Mouse (Mus musculus): ENCODE data around the gene Mmrn1. TPM values are rescaled to one million over a fixed set of nuclear protein-coding genes. Genes with fewer than 3 reads are reported as not detected.
"Not testable (repeated sequence)": the region's sequence is repeated elsewhere in the genome, so short reads cannot be mapped to it uniquely, and the experiment has no call there.

The Mmrn1 gene
- polyA plus RNA-seq (2016; fragmentation: Nextera tagmentation; extraction: Ambion mirVana), result 5.3 and 6.3 TPM in 2 replicates

DNA sequence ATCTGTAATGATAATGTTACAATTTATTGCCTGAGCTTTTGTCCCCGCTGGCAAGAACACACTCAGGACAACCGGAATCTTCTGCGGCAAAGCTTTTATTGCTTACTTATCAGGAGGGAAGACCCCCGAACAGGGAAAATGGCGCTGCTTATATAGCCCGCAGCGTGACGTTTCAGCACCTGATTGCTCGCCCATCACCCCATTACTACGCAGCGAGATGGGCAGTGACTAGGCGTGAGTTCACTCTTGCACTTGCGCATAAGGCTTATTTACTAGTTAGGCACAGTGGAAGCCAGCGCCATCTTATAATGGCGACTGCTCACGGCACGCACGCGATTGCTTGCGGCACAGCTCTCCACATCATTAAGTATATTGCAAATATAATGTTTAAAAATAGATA, at the start of gene Mmrn1:
TSS of gene Mmrn1 (plus strand) at position 301 of the 400 bp plus-strand sequence.
- H3K27ac ChIP-seq; H3K9me3 ChIP-seq (replicated peaks); DNase-seq (ENCODE audit: low spot score); H3K4me3 ChIP-seq; H3K27me3 ChIP-seq (ENCODE audit: low read depth, poor library complexity, severe bottlenecking); H3K36me3 ChIP-seq; H3K4me1 ChIP-seq: not testable (repeated sequence)
- 97% methylated on average over 20 of the region's 20 CpGs for WGBS

DNA sequence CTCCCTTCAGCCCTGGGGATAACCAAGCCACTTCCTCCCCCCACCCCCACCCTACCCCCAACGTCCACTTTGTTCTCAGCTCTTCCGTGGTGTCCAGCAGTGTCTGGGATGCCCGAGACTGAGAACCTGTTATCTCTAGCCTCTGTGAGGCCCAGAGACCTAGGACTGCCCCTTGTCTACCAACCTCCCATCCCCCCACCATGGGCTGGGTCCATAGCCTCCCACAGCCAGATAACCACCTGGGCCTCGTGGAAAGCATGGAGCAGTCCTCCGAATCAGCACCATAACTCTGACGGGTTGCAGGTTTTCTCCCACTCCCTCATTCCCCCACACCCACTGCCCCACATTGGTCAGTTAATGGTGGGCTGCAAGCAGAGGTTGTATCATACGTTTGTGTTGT, 44.4 kb upstream of the Mmrn1 start:
- no peak for DNase-seq (ENCODE audit: low spot score)
- Histone ChIP-seq H3K4me3 (no peak overlapping the region), H3K27ac (no peak overlapping the region), H3K4me1 (no peaks in the 10 kb centered on the region), H3K27me3 (ENCODE audit: low read depth, poor library complexity, severe bottlenecking) (no peaks in the 10 kb centered on the region), H3K9me3 (replicated peaks) (no peaks in the 10 kb centered on the region), H3K36me3 (no peaks in the 10 kb centered on the region)
- 88% methylated on average over 7 of the region's 7 CpGs for WGBS

DNA sequence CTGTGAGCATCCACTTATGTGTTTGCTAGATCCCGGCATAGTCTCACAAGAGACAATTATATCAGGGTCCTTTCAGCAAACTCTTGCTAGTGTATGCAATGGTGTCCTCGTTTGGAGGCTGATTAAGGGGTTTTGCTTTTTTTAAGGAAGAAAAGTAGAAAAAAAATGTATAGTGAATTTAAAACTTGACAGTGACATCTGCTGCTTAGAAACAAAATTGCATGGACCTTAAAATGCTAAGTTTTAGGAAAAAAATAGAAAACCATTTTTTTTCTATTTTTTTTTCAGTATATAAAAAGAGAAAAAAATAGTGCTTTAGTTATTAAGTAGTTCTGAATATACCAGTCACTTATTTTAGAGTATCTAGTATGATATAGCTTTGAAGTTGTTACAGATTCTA, 43.2 kb upstream of the Mmrn1 start:
- no peaks in the 10 kb centered on the region for H3K36me3 ChIP-seq
- H3K4me1 ChIP-seq, result no peaks in the 10 kb centered on the region
- no peaks in the 10 kb centered on the region for H3K9me3 ChIP-seq (replicated peaks)
- no peak overlapping the region for H3K27ac ChIP-seq
- no peak overlapping the region for H3K4me3 ChIP-seq
- no peaks in the 10 kb centered on the region for H3K27me3 ChIP-seq (ENCODE audit: low read depth, poor library complexity, severe bottlenecking)
- no peak for DNase-seq (ENCODE audit: low spot score)
- 81% methylated on average over 2 of the region's 2 CpGs for WGBS

DNA sequence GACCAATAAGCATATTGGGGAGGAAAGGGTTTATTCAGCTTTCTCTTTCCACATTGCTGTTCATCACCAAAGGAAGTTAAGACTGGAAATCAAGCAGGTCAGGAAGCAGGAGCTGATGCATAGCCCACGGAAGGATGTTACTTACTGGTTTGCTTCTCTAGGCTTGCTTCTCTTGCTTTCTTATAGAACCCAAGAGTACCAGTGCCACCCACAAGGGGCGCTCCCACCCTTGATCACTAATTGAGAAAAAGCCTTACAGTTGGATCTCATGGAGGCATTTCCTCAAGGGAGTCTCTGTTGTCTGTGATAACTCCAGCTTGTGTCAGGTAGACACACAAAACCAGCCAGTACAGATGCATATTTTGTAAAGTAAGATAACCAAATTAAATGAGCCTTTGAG, 17.5 kb upstream of the Mmrn1 start:
- 88% methylated on average over 2 of the region's 2 CpGs for WGBS
- Histone ChIP-seq H3K9me3 (replicated peaks) (no peaks in the 10 kb centered on the region), H3K4me3 (no peak overlapping the region), H3K4me1 (no peaks in the 10 kb centered on the region), H3K27me3 (ENCODE audit: low read depth, poor library complexity, severe bottlenecking) (no peaks in the 10 kb centered on the region), H3K27ac (no peak overlapping the region), H3K36me3 (no peaks in the 10 kb centered on the region)
- no peak for DNase-seq (ENCODE audit: low spot score)

DNA sequence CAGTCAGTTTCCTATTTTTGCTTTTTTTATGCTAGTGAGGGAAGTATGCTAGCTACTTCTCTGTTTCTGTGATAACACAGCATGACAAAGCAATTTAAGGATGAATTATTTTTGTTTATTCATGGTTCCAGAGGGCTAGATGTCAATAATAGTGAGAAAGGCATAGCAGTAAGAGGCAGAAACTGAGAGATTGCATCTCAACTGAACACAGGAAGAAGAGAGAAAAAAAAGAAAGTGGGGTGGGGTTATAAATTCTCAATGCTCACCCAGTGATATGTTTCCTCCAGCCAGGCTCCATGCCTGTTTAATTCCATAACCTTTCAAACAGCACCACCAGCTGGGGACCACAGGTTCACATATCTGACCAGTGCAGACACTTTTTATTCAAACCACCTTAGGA, 6.6 kb downstream of the Mmrn1 start:
- DNase-seq (ENCODE audit: low spot score), result no peak
- no peaks in the 10 kb centered on the region for H3K36me3 ChIP-seq

DNA sequence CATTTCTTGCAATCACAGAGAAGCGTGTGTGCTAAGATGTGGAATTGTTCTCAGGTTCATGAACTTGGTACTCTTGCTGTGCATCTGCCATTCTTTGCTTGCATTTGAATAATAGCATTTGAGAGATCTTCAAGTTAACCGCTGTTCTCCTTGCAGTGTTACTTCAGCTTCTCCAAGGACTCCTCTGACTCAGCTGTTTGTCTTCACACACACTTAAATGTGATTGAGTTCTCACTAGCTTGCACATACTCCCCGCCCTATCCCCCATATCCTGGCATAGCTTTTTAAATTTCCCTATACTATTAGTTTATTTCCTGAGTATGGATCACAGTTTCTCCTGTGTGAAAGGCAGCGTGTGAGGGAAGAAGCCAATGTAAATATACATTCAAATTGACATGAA, 10.1 kb downstream of the Mmrn1 start:
- H3K27ac ChIP-seq, result no peak overlapping the region

More for the DNA sequence above, 6.6 kb downstream of the Mmrn1 start:
- Histone ChIP-seq H3K9me3 (replicated peaks) (no peaks in the 10 kb centered on the region), H3K27ac (no peak overlapping the region), H3K4me3 (no peak overlapping the region), H3K4me1 (no peaks in the 10 kb centered on the region), H3K27me3 (ENCODE audit: low read depth, poor library complexity, severe bottlenecking) (no peaks in the 10 kb centered on the region)

DNA sequence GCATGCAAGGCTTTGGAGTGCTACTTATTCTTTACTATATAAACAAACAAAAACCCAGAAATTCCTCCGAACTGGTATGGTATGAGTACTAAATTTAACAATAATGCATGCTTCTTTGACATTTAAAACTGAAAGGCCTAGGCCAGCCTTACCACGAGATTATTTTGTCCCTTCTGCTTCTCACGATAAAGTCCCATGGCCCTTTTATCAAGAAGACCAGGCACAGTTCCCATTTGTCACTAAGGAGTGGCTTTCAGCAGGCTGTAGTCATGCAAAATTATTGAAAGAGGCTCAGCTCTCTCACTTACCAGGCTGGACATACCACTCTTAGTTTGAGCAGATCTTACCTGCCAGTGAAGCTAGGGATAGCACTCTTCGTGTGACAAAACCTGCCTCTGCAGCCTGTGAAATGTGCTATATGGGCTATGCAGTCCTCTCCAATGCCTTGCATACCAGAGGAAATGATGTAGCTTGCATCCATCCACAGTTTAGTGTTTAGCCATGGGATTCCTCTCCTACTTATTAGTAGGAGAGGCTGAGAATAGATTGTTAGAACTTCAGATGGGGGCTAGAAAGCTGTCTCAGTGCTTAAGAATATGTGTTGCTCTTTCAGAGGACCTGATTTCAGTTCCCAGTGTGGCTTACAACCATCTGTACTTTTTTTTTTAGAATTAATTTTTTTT, 10.8 kb downstream of the Mmrn1 start:
- H3K36me3 ChIP-seq, result no peaks in the 10 kb centered on the region
- H3K4me3 ChIP-seq, result no peak overlapping the region
- H3K9me3 ChIP-seq (replicated peaks), result no peaks in the 10 kb centered on the region
- H3K27me3 ChIP-seq (ENCODE audit: low read depth, poor library complexity, severe bottlenecking), result no peaks in the 10 kb centered on the region
- 80% methylated on average over 4 of the region's 4 CpGs for WGBS
- no peaks in the 10 kb centered on the region for H3K4me1 ChIP-seq
- no peak overlapping the region for H3K27ac ChIP-seq
- DNase-seq (ENCODE audit: low spot score), result no peak

More for the DNA sequence above, 10.1 kb downstream of the Mmrn1 start:
- WGBS, result 82% methylated on average over 4 of the region's 4 CpGs
- Histone ChIP-seq H3K27me3 (ENCODE audit: low read depth, poor library complexity, severe bottlenecking) (no peaks in the 10 kb centered on the region), H3K36me3 (no peaks in the 10 kb centered on the region), H3K4me1 (no peaks in the 10 kb centered on the region), H3K4me3 (no peak overlapping the region), H3K9me3 (replicated peaks) (no peaks in the 10 kb centered on the region)
- DNase-seq (ENCODE audit: low spot score), result no peak

DNA sequence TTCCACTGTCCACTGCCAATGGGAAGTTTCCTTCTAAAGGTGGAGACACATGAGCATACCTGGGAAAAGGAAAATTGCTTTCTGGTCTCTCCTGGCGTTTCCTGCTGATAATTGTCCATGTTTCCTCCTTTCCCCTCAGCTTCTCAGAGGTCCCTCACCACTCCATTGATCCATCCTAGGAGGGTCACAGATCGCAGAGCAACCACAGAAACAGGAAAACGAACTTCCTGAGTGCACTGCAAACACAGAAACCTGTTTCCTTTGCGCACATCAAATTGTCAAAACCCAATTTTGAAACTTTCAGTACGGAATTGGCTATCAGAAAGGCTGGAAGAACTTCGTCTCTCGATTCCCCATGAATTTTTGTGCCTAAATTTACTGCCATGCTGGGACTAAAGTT, 19.4 kb downstream of the Mmrn1 start:
- WGBS, result 89% methylated on average over 7 of the region's 7 CpGs

DNA sequence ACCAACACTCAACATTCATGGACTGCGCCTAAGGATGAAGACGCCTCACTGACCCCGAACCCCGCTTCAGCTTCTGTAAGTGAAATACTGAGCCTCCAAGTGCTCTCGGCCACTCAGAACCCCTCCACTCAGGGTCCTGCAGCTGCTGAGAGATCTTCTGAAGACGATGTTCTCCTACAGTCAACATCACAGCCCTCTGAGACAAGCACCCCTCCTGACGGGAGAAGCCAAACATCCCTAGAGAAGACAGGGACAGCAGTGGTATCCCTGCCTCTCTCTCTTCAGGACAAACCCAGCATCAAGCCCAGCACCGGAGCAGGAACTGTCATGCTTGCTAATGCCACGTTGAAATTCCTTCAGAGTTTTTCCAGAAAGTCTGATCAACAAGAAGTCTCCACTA, 19.8 kb downstream of the Mmrn1 start:
- H3K4me3 ChIP-seq, result no peak overlapping the region
- H3K36me3 ChIP-seq, result no peaks in the 10 kb centered on the region
- no peak for DNase-seq (ENCODE audit: low spot score)
- no peaks in the 10 kb centered on the region for H3K4me1 ChIP-seq
- WGBS, result 87% methylated on average over 9 of the region's 9 CpGs
- H3K9me3 ChIP-seq (replicated peaks), result no peaks in the 10 kb centered on the region
- H3K27ac ChIP-seq, result no peak overlapping the region
- H3K27me3 ChIP-seq (ENCODE audit: low read depth, poor library complexity, severe bottlenecking), result no peaks in the 10 kb centered on the region

More for the DNA sequence above, 19.4 kb downstream of the Mmrn1 start:
- no peak for DNase-seq (ENCODE audit: low spot score)
- Histone ChIP-seq H3K4me1 (no peaks in the 10 kb centered on the region), H3K9me3 (replicated peaks) (no peaks in the 10 kb centered on the region), H3K27me3 (ENCODE audit: low read depth, poor library complexity, severe bottlenecking) (no peaks in the 10 kb centered on the region), H3K27ac (no peak overlapping the region), H3K4me3 (no peak overlapping the region), H3K36me3 (no peaks in the 10 kb centered on the region)

DNA sequence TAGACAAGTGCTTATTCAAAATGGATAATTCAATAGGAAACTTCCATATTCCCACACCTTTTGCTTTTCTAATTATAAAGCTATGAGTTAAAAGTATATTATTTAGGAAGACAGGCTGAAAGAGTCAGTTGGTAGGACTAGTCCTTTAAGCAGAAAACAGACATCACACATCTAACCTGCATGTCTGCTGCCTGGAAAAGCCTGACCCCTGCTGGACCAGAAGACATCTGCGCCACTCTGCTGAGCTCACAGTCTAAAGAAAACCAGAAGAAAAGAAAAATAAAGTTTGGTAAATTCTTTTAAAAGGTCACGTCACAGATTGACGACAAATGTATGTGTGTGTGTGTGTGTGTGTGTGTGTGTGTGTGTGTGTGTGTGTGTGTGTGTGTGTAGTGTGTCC, 25.6 kb downstream of the Mmrn1 start:
- Histone ChIP-seq H3K36me3 (no peaks in the 10 kb centered on the region), H3K4me1 (no peaks in the 10 kb centered on the region), H3K27me3 (ENCODE audit: low read depth, poor library complexity, severe bottlenecking) (no peaks in the 10 kb centered on the region), H3K4me3 (no peak overlapping the region), H3K9me3 (replicated peaks) (no peaks in the 10 kb centered on the region), H3K27ac (no peak overlapping the region)
- 66% methylated on average over 3 of the region's 3 CpGs for WGBS
- peak; percentile 37 for DNase-seq (ENCODE audit: low spot score)

DNA sequence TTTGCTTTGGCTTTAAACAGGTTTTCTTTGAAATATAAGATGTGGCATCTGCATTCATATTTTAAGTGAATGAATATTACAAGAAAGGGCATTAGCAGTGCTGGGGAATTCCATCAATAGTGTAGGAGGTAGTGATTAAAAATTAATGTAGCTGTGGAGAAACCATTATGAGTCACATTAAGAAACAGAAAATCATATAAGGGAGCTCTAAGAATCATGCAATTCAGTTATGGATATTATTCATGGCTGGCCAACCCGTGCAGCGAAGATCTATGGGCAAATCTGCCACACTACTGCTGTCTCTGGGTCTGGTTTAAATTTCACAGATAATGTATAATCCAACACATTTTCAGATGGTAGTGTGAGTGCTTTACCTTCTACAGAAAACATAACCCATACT, 36.5 kb downstream of the Mmrn1 start:
- no peaks in the 10 kb centered on the region for H3K4me1 ChIP-seq
- no peaks in the 10 kb centered on the region for H3K9me3 ChIP-seq (replicated peaks)
- H3K27me3 ChIP-seq (ENCODE audit: low read depth, poor library complexity, severe bottlenecking), result no peaks in the 10 kb centered on the region
- no peak overlapping the region for H3K27ac ChIP-seq
- WGBS, result 86% methylated on average over 2 of the region's 2 CpGs
- no peak overlapping the region for H3K4me3 ChIP-seq
- DNase-seq (ENCODE audit: low spot score), result no peak
- H3K36me3 ChIP-seq, result no peaks in the 10 kb centered on the region

DNA sequence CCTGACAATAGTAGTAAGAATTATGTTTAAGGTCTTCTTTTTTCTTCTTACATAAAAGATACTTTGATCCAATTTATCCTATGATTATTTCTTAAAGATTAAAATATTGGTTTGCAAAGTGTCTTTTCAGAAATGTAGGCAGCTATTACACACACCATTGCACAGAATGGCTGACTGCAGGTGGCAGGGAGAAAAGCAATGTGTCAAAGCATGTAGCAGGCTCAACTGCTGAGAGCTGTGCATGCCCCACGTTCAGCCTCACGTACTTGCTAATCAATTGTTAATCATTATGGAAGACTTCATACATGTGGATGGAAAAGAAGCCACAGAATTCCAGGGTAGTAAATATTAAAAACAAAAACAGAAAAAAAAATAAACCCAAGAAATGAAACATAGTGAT, 37.1 kb downstream of the Mmrn1 start:
- Histone ChIP-seq H3K36me3 (no peaks in the 10 kb centered on the region), H3K27me3 (ENCODE audit: low read depth, poor library complexity, severe bottlenecking) (no peaks in the 10 kb centered on the region), H3K27ac (no peak overlapping the region), H3K4me1 (no peaks in the 10 kb centered on the region), H3K9me3 (replicated peaks) (no peaks in the 10 kb centered on the region), H3K4me3 (no peak overlapping the region)
- 84% methylated on average over 2 of the region's 2 CpGs for WGBS
- no peak for DNase-seq (ENCODE audit: low spot score)

DNA sequence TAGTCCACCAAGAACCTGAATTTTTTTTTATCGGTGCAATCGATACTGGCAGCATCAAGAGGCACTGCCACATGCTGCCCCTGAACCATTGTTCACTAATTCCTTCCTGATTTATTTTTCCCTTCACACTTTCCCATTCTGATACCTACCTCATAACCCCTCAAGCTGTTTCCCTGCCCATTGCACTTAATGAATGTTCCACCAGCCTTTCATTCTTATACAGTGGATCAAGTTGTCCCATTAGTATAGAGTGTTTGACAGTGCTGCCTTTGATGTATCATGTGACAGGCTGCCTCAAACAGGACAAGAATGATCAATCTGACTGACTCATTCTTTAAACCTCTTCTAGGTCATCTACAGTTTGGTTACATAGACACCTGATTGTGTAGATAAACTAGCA, 37.9 kb downstream of the Mmrn1 start:
- Histone ChIP-seq H3K9me3 (replicated peaks) (no peaks in the 10 kb centered on the region), H3K27ac (no peak overlapping the region), H3K4me1 (no peaks in the 10 kb centered on the region), H3K27me3 (ENCODE audit: low read depth, poor library complexity, severe bottlenecking) (no peaks in the 10 kb centered on the region), H3K4me3 (no peak overlapping the region), H3K36me3 (no peaks in the 10 kb centered on the region)
- 82% methylated on average over 2 of the region's 2 CpGs for WGBS
- no peak for DNase-seq (ENCODE audit: low spot score)

DNA sequence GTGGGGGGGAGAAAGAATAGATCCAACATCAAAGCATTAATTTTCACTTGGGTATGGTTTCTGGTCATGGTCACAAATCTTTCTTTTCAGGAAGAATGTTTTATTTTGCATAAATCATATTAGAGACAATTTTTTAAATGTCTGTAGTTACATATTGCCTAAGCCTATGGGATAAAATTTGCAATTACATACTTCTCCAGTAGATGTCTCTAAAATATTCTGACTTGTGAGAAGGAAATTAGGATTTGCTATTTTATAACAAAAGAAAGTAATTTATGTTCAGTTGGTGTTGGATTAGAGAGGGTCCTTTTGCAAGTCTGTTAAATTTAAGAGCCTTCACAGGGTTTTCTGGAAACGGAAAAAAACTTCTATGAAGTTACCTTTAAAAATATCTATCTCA, 39.0 kb downstream of the Mmrn1 start:
- no peak for DNase-seq (ENCODE audit: low spot score)
- Histone ChIP-seq H3K27ac (no peak overlapping the region), H3K36me3 (no peaks in the 10 kb centered on the region), H3K4me3 (no peak overlapping the region), H3K4me1 (no peaks in the 10 kb centered on the region), H3K9me3 (replicated peaks) (no peaks in the 10 kb centered on the region), H3K27me3 (ENCODE audit: low read depth, poor library complexity, severe bottlenecking) (no peaks in the 10 kb centered on the region)
- 69% methylated on average over 1 of the region's 1 CpGs for whole genome bisulfite sequencing

All from limb, embryonic 10.5 days (tissue).